Mouse (Mus musculus) myocyte (in vitro differentiated cells): ENCODE measurements at regions not wholly inside any gene's neighbourhood (a gene's known extent, or its start where the extent isn't known, plus 50 kb on each side); places are given as distances from the start of the nearest gene placed in this dataset.

Experiments used
- H3K27me3 ChIP-seq: one replicate; pipeline ENCODE4 v1.6.1; 2011; ENCODE audit not compliant: control insufficient read depth, insufficient read depth, insufficient read length
- H3K36me3 ChIP-seq: one replicate; pipeline ENCODE4 v1.6.1; 2011; ENCODE audit not compliant: control insufficient read depth, insufficient read depth
- H3K4me2 ChIP-seq: one replicate; pipeline ENCODE4 v1.6.1; 2011; ENCODE audit warnings: low read depth, control low read depth
- H3K4me3 ChIP-seq: one replicate; pipeline ENCODE4 v1.5.1; 2011; ENCODE audit warnings: mild to moderate bottlenecking, control low read depth, moderate library complexity
- H3K79me2 ChIP-seq: one replicate; pipeline ENCODE4 v1.6.1; 2011; ENCODE audit not compliant: control insufficient read depth, insufficient read depth
- H3ac ChIP-seq: one replicate; pipeline ENCODE4 v1.6.1; 2011; ENCODE audit not compliant: control insufficient read depth, insufficient read length
- CEBPB ChIP-seq: IDR thresholded peaks from 2 replicates; pipeline ENCODE4 v1.6.1; 2011; ENCODE audit warnings: mild to moderate bottlenecking, moderate library complexity; ENCODE audit not compliant: poor library complexity, insufficient read depth, severe bottlenecking
- E2F4 ChIP-seq: IDR thresholded peaks from one replicate; pipeline ENCODE4 v1.6.1; 2011; ENCODE audit warnings: mild to moderate bottlenecking, control low read depth, moderate library complexity; ENCODE audit not compliant: insufficient read depth
- MAX ChIP-seq: IDR thresholded peaks from one replicate; pipeline ENCODE4 v1.6.1; 2011; ENCODE audit warnings: low read depth, mild to moderate bottlenecking, control low read depth
- MYOD1 ChIP-seq, 3 experiments: IDR thresholded peaks; one replicate each; pipeline ENCODE4 v1.6.1; 2011; ENCODE audit warnings: control low read depth in 2 of 3, low read depth in 2 of 3, mild to moderate bottlenecking in 2 of 3, moderate library complexity in 1 of 3; ENCODE audit not compliant: insufficient read length in 2 of 3, control insufficient read depth in 1 of 3
- MYOG ChIP-seq, 3 experiments: IDR thresholded peaks; one replicate each; pipeline ENCODE4 v1.6.1; 2011; ENCODE audit warnings: control low read depth in 2 of 3, low read depth in 2 of 3, mild to moderate bottlenecking in 2 of 3; ENCODE audit not compliant: insufficient read length in 2 of 3, control insufficient read depth in 1 of 3, insufficient read depth in 1 of 3
- POLR2A ChIP-seq: IDR thresholded peaks from one replicate; pipeline ENCODE4 v1.6.1; 2011; ENCODE audit warnings: low read depth, mild to moderate bottlenecking, control low read depth, moderate library complexity; ENCODE audit not compliant: insufficient read length
- POLR2AphosphoS2 ChIP-seq: IDR thresholded peaks from one replicate; pipeline ENCODE4 v1.6.1; 2011; ENCODE audit warnings: low read depth, control low read depth; ENCODE audit not compliant: insufficient read length
- REST ChIP-seq: IDR thresholded peaks from one replicate; pipeline ENCODE4 v1.6.1; 2011; ENCODE audit warnings: mild to moderate bottlenecking, control low read depth, moderate library complexity; ENCODE audit not compliant: insufficient read depth, insufficient read length
- SRF ChIP-seq: IDR thresholded peaks from one replicate; pipeline ENCODE4 v1.6.1; 2011; ENCODE audit warnings: low read depth; ENCODE audit not compliant: control insufficient read depth, insufficient read length
- TCF12 ChIP-seq: IDR thresholded peaks from one replicate; pipeline ENCODE4 v1.6.1; 2011; ENCODE audit warnings: mild to moderate bottlenecking, control low read depth; ENCODE audit not compliant: poor library complexity, insufficient read depth, severe bottlenecking
- TCF3 ChIP-seq: IDR thresholded peaks from one replicate; pipeline ENCODE4 v1.6.1; 2011; ENCODE audit warnings: low read depth, control low read depth; ENCODE audit not compliant: insufficient read length
- USF1 ChIP-seq: IDR thresholded peaks from one replicate; pipeline ENCODE4 v1.6.1; 2011; ENCODE audit warnings: low read depth, mild to moderate bottlenecking, control low read depth, moderate library complexity

DNA sequence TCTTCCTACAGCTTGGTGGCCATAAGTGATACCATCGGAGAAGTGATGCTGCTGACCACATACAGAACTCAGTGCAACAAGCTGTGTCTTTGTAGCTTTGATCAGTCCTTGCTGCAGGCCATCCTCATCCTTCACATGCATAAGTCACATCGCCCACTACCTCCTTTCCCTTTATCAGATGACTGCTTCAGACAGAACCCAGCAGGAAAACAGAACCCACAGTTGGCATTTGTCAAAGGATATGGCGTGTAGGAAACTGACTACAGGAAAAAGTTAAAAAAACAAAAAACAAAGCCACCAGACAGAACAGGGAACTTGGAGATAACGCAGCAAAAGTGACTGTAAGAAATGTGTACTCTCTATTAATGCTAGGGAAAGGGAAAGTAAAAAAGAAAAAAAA lies 136.1 kb upstream of the Mocs2 start:
- Histone ChIP-seq H3K27me3 (no peaks in the 10 kb centered on the region), H3K79me2 (no peaks in the 10 kb centered on the region), H3K36me3 (no peaks in the 10 kb centered on the region), H3K4me3 (no peak overlapping the region), H3K4me2 (no peak overlapping the region), H3ac (no peak overlapping the region)
- no peak for TF ChIP-seq E2F4
- no peak for TF ChIP-seq REST

DNA sequence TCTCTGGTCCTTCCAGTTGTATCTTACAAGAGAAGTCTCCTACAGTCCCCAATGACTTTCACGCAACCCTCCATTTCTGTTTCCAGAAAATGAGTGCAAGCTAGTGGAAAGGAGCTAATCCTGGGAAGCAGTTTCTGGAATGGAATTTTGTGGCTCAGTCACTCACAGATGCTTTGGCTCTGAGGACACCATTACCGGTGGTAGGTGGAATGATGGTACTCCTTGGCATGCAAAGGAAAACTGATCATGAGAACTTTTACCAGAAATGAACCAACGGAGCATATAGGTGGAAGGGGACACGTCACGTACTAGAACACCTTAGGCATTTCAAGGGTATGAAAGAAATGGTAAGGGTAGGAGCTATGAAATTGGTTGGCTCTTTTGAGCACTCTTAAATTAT lies 135.1 kb upstream of the Mocs2 start:
- no peaks in the 10 kb centered on the region for H3K27me3 ChIP-seq
- H3ac ChIP-seq: no peak overlapping the region
- H3K4me2 ChIP-seq: no peak overlapping the region
- H3K36me3 ChIP-seq: no peaks in the 10 kb centered on the region
- no peak overlapping the region for H3K4me3 ChIP-seq
- TF ChIP-seq TCF3 (no peak), CEBPB (no peak), MYOG (IDR thresholded peaks at IDR 0.05; ENCODE audit: control insufficient read depth in 1 of 3, insufficient read depth in 1 of 3, insufficient read length in 2 of 3, low read depth in 2 of 3) (no peak), USF1 (no peak), MYOD1 (IDR thresholded peaks at IDR 0.05; ENCODE audit: control insufficient read depth in 1 of 3, insufficient read length in 2 of 3, low read depth in 2 of 3) (no peak), TCF12 (no peak), SRF (no peak), POLR2A (no peak), REST (no peak), POLR2AphosphoS2 (no peak), E2F4 (no peak), MAX (no peak)
- no peaks in the 10 kb centered on the region for H3K79me2 ChIP-seq

DNA sequence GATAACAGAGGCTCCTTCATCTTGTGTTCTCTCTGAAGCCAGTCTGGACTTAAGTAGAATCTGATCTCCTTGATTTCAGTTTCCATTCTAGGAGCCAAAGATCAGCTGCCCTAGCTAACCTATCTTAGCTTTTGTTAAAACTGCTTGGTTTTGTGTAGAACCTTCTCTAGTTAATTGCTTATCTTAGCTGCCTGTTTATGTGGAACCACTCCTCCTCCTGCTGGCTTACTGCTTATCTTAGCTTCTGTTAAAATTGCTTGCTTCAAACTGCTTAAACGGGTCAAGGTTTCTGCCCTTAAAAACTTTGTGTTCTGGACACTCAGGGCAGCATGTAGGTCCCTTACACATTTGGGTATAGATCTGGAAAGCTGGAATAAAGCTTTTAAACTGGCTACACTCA lies 133.7 kb upstream of the Mocs2 start:
- Histone ChIP-seq H3K79me2 (no peaks in the 10 kb centered on the region), H3K36me3 (no peaks in the 10 kb centered on the region), H3K4me3 (no peak overlapping the region), H3K4me2 (no peak overlapping the region), H3ac (no peak overlapping the region), H3K27me3 (no peaks in the 10 kb centered on the region)
- no peak for TF ChIP-seq MYOG (IDR thresholded peaks at IDR 0.05; ENCODE audit: control insufficient read depth in 1 of 3, insufficient read depth in 1 of 3, insufficient read length in 2 of 3, low read depth in 2 of 3)
- TF ChIP-seq MAX: no peak
- TF ChIP-seq CEBPB: no peak
- no peak for TF ChIP-seq POLR2A
- TF ChIP-seq E2F4: no peak
- TF ChIP-seq POLR2AphosphoS2: no peak

DNA sequence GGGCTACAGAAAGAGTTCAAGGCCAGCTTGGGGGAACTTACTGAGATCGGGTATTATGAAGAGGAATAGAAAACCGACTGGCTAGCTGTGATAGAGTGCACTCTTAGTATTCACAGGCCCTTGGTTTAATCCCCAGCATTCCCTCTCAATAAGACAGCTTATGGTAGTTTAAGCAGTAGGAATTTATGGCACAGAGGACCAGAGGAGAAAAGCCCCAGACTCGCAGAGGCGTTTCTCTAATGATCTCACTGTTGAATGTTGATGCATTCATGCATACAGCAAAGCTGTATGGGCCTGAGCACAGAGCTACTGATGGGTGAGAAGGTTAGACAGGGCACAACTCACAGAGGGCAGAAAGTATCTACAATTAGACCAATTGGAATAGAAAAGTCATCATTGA lies 132.7 kb upstream of the Mocs2 start:
- Histone ChIP-seq H3ac (no peak overlapping the region), H3K79me2 (no peaks in the 10 kb centered on the region), H3K4me3 (no peak overlapping the region), H3K36me3 (no peaks in the 10 kb centered on the region), H3K4me2 (no peak overlapping the region), H3K27me3 (no peaks in the 10 kb centered on the region)
- TF ChIP-seq POLR2AphosphoS2 (no peak), USF1 (no peak), MYOD1 (IDR thresholded peaks at IDR 0.05; ENCODE audit: control insufficient read depth in 1 of 3, insufficient read length in 2 of 3, low read depth in 2 of 3) (no peak), SRF (no peak)

DNA sequence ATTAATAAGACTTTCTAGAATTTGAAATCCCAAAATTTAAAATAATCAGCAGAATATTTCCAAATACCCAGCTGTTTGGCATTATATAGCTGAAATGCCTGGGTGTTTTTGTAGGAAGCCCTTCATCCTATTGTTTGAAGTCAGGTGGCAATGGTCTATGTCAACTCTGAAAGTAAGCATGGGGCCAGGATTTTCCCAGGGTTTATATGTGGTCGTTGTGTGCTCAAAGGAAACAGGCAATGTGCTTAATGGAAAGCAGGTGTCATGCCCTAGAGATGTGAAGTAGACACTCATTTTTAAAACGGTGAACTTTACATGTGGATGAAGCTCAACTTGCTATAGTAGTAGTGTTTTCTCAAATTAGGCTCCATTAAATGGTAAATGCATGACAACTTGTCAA lies 105.4 kb upstream of the Mocs2 start:
- H3ac ChIP-seq: no peak overlapping the region
- H3K4me3 ChIP-seq: no peak overlapping the region
- no peaks in the 10 kb centered on the region for H3K36me3 ChIP-seq
- TF ChIP-seq MYOG (IDR thresholded peaks at IDR 0.05; ENCODE audit: control insufficient read depth in 1 of 3, insufficient read depth in 1 of 3, insufficient read length in 2 of 3, low read depth in 2 of 3) (no peak), E2F4 (no peak), TCF3 (no peak), TCF12 (no peak), POLR2A (no peak), MYOD1 (IDR thresholded peaks at IDR 0.05; ENCODE audit: control insufficient read depth in 1 of 3, insufficient read length in 2 of 3, low read depth in 2 of 3) (no peak), MAX (no peak), SRF (no peak), POLR2AphosphoS2 (no peak), REST (no peak), CEBPB (no peak), USF1 (no peak)
- H3K4me2 ChIP-seq: no peak overlapping the region
- H3K27me3 ChIP-seq: no peaks in the 10 kb centered on the region
- no peaks in the 10 kb centered on the region for H3K79me2 ChIP-seq

DNA sequence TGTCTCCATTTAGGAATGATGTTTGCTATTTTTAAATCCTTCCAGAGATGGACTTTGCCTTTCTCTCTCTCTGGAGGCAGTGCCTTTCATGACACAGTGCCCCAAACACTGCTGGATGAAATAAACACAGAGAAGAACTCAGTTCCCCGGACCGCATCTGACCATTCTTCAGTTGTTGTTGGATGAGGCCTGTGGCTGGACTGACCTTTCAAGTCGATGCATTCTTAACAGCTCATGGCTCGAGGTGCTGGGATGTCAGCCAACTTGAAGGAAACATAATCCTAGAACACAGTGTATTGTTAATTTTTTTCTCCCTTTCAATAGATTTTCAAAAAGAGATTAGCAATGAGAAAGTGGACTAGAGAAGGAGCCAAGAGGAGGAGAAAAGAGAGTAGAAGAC lies 98.3 kb upstream of the Mocs2 start:
- H3K36me3 ChIP-seq: no peaks in the 10 kb centered on the region
- no peak for TF ChIP-seq TCF3
- no peak for TF ChIP-seq POLR2AphosphoS2
- no peak for TF ChIP-seq CEBPB
- no peak for TF ChIP-seq MYOG (IDR thresholded peaks at IDR 0.05; ENCODE audit: control insufficient read depth in 1 of 3, insufficient read depth in 1 of 3, insufficient read length in 2 of 3, low read depth in 2 of 3)
- TF ChIP-seq REST: no peak
- TF ChIP-seq USF1: no peak
- no peak for TF ChIP-seq MAX
- no peak for TF ChIP-seq E2F4
- TF ChIP-seq POLR2A: no peak
- TF ChIP-seq SRF: no peak
- no peak for TF ChIP-seq TCF12
- no peak for TF ChIP-seq MYOD1 (IDR thresholded peaks at IDR 0.05; ENCODE audit: control insufficient read depth in 1 of 3, insufficient read length in 2 of 3, low read depth in 2 of 3)
- no peak overlapping the region for H3K4me2 ChIP-seq
- H3K79me2 ChIP-seq: no peaks in the 10 kb centered on the region
- H3K4me3 ChIP-seq: no peak overlapping the region
- H3ac ChIP-seq: no peak overlapping the region
- H3K27me3 ChIP-seq: no peaks in the 10 kb centered on the region
